Comparison of ENCODE assay signal across 15 mouse cellular contexts in the genomic region with DNA sequence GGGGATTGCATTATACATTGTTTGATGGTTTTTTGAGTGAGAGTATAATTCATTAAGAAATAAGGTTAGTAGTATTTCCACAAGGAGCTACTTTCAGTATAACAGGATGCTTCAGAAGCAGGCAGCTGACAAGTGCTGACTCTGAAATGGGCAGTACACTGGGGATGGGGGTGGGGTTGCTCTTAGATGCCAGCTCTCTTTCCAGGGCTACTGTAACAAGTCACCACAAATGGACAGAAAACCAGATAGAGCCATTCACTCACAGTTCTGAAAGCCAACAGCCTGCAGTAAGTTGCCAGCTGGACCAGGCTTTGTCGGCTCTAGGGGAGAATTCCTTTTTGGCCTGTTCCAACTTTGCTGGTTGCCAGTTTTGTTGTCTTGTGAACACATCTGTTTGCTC.
A peak's percentile ranks its signal among the peaks of the same experiment; 100 is the strongest.
DNase-seq lines count a peak whose midpoint lies in the region; ATAC-seq lines count a peak whose summit lies in the region.
"Had no signal": no experiment of that assay in that cellular context is flagged by ENCODE, and none has a peak within 500 bp of the region (broad histone marks: within the 10 kb centered on the region; RNA-seq: fewer than 3 reads in every experiment).

No protein-coding gene starts in this region.

- H3K4me3 ChIP-seq in neural tube, embryonic 14.5 days (ENCODE audit: low read depth, low read length), result no peak overlapping the region
- H3K4me3 ChIP-seq: embryonic facial prominence, embryonic 13.5 days; liver, embryonic 15.5 days had no signal

- H3K36me3 ChIP-seq in neural tube, embryonic 14.5 days (ENCODE audit: control insufficient read depth, insufficient read depth, low read length), result no peaks in the 10 kb centered on the region
- H3K36me3 ChIP-seq: embryonic facial prominence, embryonic 13.5 days; liver, embryonic 15.5 days had no signal

- no peaks in the 10 kb centered on the region for H3K4me1 ChIP-seq in neural tube, embryonic 14.5 days (ENCODE audit: control insufficient read depth, insufficient read depth, low read length)

- no peaks in the 10 kb centered on the region for H3K9me3 ChIP-seq in neural tube, embryonic 14.5 days (ENCODE audit: control insufficient read depth, low read length)
- H3K9me3 ChIP-seq: embryonic facial prominence, embryonic 13.5 days; liver, embryonic 15.5 days had no signal

- no peak overlapping the region for H3K9ac ChIP-seq in neural tube, embryonic 14.5 days (replicated peaks; ENCODE audit: low read depth, low read length)
- H3K9ac ChIP-seq: embryonic facial prominence, embryonic 13.5 days; forebrain, postnatal 0 days; liver, embryonic 15.5 days had no signal

- 40% methylated on average over 1 of the region's 1 CpGs for WGBS in neural tube, embryonic 14.5 days

- intact Hi-C loops in heart, postnatal 10 days (cut with DNase I), result no loop called here
- intact Hi-C loops in heart, postnatal 36 days (cut with DNase I), result no loop called here

- no peak overlapping the region for H3K27ac ChIP-seq in neural tube, embryonic 14.5 days (ENCODE audit: low read depth, low read length)
- H3K27ac ChIP-seq: embryonic facial prominence, embryonic 13.5 days; liver, embryonic 15.5 days had no signal

- ATAC-seq in neural tube, embryonic 14.5 days (ENCODE audit: low read depth), result 0 out of 2 replicates have a peak, but pooled peaks have one; percentile 52
- ATAC-seq: forebrain, postnatal 0 days had no signal

- H3K4me2 ChIP-seq in neural tube, embryonic 14.5 days (ENCODE audit: low read depth, low read length), result no peak overlapping the region
- H3K4me2 ChIP-seq: embryonic facial prominence, embryonic 13.5 days; liver, embryonic 15.5 days had no signal

- no peaks in the 10 kb centered on the region for H3K27me3 ChIP-seq in neural tube, embryonic 14.5 days (ENCODE audit: control insufficient read depth, insufficient read depth, low read length)
- H3K27me3 ChIP-seq: embryonic facial prominence, embryonic 13.5 days; liver, embryonic 15.5 days had no signal

- DNase-seq in cerebellum, adult 9-11 months, result peak; percentile 7
- DNase-seq in cerebellum, adult 11 months, result no peak
- peak; percentile 13 to 24 for DNase-seq in heart, postnatal 10 days
- no peak for DNase-seq in heart, postnatal 36 days
- DNase-seq in lung, postnatal 36 days, result peak; percentile 31
- no peak for DNase-seq in lung, postnatal 4 days
- DNase-seq: forebrain, postnatal 0 days; heart, adult 18-20 months; kidney, adult 11 months; kidney, postnatal 36 days; layer of hippocampus, postnatal 36 days; right cerebral cortex, postnatal 14 days had no signal

Comparison
In these comparisons a context has a peak if more than half of its experiments do, and no peak if none do; other contexts are left out.
1. DNase-seq: peak in cerebellum, adult 9-11 months (single experiment), heart, postnatal 10 days (2 of 2) and lung, postnatal 36 days (single experiment); none in cerebellum, adult 11 months (single experiment), heart, postnatal 36 days (0 of 2) and lung, postnatal 4 days (0 of 2).